Mouse (Mus musculus) forebrain, embryonic 16.5 days (tissue): ENCODE measurements around the gene Chst8. TPM values are rescaled to one million over a fixed set of nuclear protein-coding genes. Genes with fewer than 3 reads are reported as not detected.

Experiments
- ATAC-seq: fragments of 200-750 bp; cut with Nextera tagmentation; 2 replicates; pipeline ENCODE4 v1.8.0; 2017; ENCODE audit warnings: mild to moderate bottlenecking, moderate library complexity
- H3K27ac ChIP-seq: fragments of 300-500 bp; sonication (generic); 2 replicates; pipeline ENCODE4 v1.5.1; 2014; ENCODE audit warnings: low read length, control low read depth
- H3K27me3 ChIP-seq: fragments of 300-500 bp; sonication (generic); replicated peaks from 2 replicates; pipeline ENCODE4 v1.6.1; 2014; ENCODE audit warnings: low read length; ENCODE audit not compliant: control insufficient read depth, insufficient read depth
- H3K36me3 ChIP-seq: fragments of 300-500 bp; sonication (generic); 2 replicates; pipeline ENCODE4 v1.6.1; 2014; ENCODE audit not compliant: control insufficient read depth, insufficient read depth
- H3K4me1 ChIP-seq: fragments of 300-500 bp; sonication (generic); replicated peaks from 2 replicates; pipeline ENCODE4 v1.6.1; 2014; ENCODE audit warnings: low read length; ENCODE audit not compliant: control insufficient read depth, insufficient read depth
- H3K4me2 ChIP-seq: fragments of 300-500 bp; sonication (generic); 2 replicates; pipeline ENCODE4 v1.6.1; 2014; ENCODE audit warnings: mild to moderate bottlenecking, low read length, control low read depth
- H3K4me3 ChIP-seq: fragments of 300-500 bp; sonication (generic); replicated peaks from 2 replicates; pipeline ENCODE4 v1.5.1; 2014; ENCODE audit warnings: mild to moderate bottlenecking, low read length, control low read depth
- H3K9ac ChIP-seq: fragments of 300-500 bp; sonication (generic); replicated peaks from 2 replicates; pipeline ENCODE4 v1.6.1; 2014; ENCODE audit warnings: low read depth, low read length, control low read depth
- H3K9me3 ChIP-seq: fragments of 300-500 bp; sonication (generic); 2 replicates; pipeline ENCODE4 v1.6.1; 2016; ENCODE audit warnings: low read length; ENCODE audit not compliant: control insufficient read depth
- WGBS: fragments of 180-500 bp; shearing (Covaris S2); extraction: QIAGEN DNeasy Blood & Tissue Kit; methylation state at CpG from one replicate; pipeline ENCODE4 v1.1.7; 2014; 5-methylcytosine and 5-hydroxymethylcytosine counted together
- polyA plus RNA-seq: library from polyadenylated mRNA; unstranded; fragments of >200 nt; fragmentation: Nextera tagmentation; extraction: Ambion mirVana; gene quantifications from 2 replicates; pipeline ENCODE4 v1.2.1, GENCODE M21; 2015

Gene Chst8
- polyA plus RNA-seq, 1 experiment from 2014 or later: 12.0 TPM

DNA sequence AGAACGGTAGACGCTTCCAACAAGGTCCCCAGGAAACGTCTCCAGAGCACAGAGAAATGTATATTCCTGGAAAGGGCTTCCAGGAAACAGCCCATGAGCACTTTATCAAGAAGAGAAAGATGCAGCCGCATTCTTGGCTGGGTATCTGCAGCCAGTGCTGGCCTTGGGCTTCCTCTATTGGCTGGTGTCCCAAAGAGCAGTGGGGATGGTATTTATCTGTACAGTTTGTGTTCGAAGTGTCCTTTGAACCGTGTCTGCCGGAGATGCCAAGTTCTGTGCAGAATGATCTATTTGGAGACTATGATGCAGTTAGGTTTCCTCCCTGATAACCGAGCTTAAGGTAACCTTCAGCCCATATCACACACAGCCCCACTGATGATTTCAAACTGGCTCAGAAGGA is 43.0 kb downstream of the Chst8 start:
- Histone ChIP-seq H3K36me3 (no peaks in the 10 kb centered on the region), H3K9me3 (no peaks in the 10 kb centered on the region), H3K4me2 (no peak overlapping the region), H3K4me1 (peaks cover 22% of the 10 kb centered on the region), H3K9ac (no peak overlapping the region), H3K4me3 (no peak overlapping the region), H3K27me3 (no peaks in the 10 kb centered on the region), H3K27ac (no peak overlapping the region)
- no peak for ATAC-seq
- WGBS: 60% methylated on average over 8 of the region's 8 CpGs

DNA sequence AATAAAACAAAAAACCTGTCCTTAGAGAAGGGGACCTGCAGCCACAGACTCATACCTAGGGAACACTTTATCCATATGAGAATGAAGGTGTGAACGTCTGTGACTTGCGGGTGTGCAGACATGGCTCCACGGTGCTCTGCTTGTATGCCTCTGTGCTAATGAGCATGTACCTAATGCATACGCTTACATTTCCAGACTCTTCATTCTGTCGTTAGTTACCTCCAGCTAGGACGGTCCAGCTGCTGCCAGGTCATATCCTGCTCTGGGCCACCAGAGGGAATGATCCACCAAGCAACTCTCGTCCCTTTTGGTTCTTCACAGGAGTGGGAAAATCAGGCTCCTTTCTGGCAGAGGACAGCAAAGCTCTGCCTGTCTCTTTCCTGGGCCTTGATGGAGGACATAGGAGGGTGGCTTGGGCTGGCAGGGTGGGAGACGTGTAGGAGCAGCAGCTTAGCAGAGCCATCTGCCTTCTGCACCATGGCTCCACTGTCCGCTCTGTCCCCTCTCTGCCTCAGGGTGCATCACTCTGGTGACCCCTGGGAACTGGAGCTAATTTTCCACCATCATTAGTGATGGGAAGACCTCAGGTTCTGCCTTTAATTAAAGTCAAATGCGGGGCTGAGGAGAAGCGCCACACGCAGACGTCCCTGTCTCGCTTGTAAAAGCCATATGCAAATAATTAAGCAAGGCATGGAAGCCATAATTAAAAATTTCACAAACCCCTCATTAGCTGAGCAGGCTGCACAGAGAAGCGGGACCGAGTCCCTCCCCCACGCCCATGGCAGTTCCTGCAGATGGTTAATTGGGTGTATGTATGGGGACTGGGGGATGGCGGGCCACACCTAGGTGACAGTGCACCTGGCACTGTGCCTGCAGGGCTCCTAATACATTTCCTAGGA is 48.0 kb downstream of the Chst8 start:
- no peak overlapping the region for H3K4me3 ChIP-seq
- 30% methylated on average over 18 of the region's 18 CpGs for WGBS
- H3K9me3 ChIP-seq: no peaks in the 10 kb centered on the region
- H3K4me2 ChIP-seq: 0 out of 2 replicates have a peak overlapping the region, but pooled peaks have one; percentile 14
- H3K4me1 ChIP-seq: peaks cover 19% of the 10 kb centered on the region
- no peak overlapping the region for H3K9ac ChIP-seq
- peak; percentile 85 for ATAC-seq
- H3K36me3 ChIP-seq: no peaks in the 10 kb centered on the region
- H3K27me3 ChIP-seq: no peaks in the 10 kb centered on the region
- H3K27ac ChIP-seq: no peak overlapping the region

DNA sequence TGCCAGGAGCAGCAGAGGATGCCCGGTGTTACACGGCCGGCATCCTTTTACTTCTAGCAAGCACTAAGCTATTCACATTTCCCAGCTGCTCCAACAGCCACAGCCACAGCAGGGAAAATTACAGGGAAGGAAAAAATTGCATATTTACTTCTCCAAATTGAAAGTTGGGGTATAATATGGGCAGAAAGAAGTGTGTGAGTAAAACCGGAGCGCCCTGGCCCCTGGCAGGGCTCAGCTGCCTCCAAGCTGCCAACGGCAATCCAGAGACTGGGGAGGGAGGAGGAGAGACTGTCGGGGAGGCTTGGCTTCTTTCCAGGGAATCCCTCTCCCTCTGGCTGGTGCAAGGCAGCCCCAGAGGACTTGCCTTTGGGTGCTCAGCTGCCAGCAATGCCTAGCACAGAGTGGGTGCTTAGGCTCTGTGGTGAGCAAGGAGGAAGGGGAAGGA is 53.1 kb downstream of the Chst8 start:
- ATAC-seq: peak; percentile 90
- H3K4me1 ChIP-seq: peaks cover 20% of the 10 kb centered on the region
- H3K9ac ChIP-seq: no peak overlapping the region
- H3K4me3 ChIP-seq: no peak overlapping the region
- no peaks in the 10 kb centered on the region for H3K9me3 ChIP-seq
- no peaks in the 10 kb centered on the region for H3K36me3 ChIP-seq
- H3K27me3 ChIP-seq: no peaks in the 10 kb centered on the region
- H3K27ac ChIP-seq: no peak overlapping the region
- H3K4me2 ChIP-seq: no peak overlapping the region
- 14% methylated on average over 7 of the region's 7 CpGs for WGBS

DNA sequence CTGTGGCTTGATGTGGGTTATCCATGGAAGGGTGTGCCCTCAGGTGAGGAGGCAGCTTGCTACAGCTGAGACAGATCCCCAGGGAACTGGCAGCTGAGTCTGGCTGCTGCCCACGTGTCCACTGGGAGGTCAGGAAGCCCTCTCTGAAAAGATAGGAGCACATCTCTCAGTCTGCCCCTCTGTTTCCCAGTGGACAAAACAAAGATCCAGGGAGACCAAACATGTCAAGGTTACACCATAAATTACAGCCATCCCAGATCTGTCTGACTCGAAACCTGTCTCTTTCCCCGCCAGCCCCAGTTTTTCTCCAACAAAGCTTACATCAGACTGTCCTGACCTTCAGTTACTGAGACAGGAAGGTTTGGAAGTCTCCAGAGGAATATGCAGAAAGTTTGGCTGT is 53.8 kb downstream of the Chst8 start:
- H3K27ac ChIP-seq: no peak overlapping the region
- 72% methylated on average over 3 of the region's 3 CpGs for WGBS
- no peaks in the 10 kb centered on the region for H3K27me3 ChIP-seq
- no peak overlapping the region for H3K4me3 ChIP-seq
- no peak overlapping the region for H3K4me2 ChIP-seq
- H3K36me3 ChIP-seq: no peaks in the 10 kb centered on the region
- no peak overlapping the region for H3K9ac ChIP-seq
- H3K4me1 ChIP-seq: peaks cover 18% of the 10 kb centered on the region
- ATAC-seq: no peak
- H3K9me3 ChIP-seq: no peaks in the 10 kb centered on the region

DNA sequence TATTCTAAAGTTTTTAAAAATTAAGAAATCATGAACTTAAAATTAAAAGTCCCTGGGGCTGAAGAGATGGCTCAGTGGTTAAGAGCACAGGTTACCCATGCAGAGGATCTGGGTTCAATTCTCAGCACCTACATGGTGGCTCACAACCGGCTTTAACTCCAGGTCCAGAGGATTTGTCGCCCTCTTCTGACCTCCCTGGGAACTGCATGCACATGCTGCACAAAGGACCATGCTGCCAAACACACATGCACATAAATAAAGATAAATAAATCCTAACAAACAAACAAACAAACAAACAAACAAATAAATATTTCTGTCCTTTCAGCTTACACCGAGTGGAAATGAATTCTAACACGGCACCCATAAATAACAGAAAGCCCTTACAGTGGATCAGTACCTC is 55.0 kb downstream of the Chst8 start:
- Histone ChIP-seq H3K27me3 (no peaks in the 10 kb centered on the region), H3K27ac (no peak overlapping the region), H3K36me3 (no peaks in the 10 kb centered on the region), H3K4me1 (peaks cover 25% of the 10 kb centered on the region), H3K9me3 (no peaks in the 10 kb centered on the region), H3K4me2 (no peak overlapping the region), H3K9ac (no peak overlapping the region), H3K4me3 (no peak overlapping the region)
- no peak for ATAC-seq
- WGBS: 81% methylated on average over 4 of the region's 4 CpGs

DNA sequence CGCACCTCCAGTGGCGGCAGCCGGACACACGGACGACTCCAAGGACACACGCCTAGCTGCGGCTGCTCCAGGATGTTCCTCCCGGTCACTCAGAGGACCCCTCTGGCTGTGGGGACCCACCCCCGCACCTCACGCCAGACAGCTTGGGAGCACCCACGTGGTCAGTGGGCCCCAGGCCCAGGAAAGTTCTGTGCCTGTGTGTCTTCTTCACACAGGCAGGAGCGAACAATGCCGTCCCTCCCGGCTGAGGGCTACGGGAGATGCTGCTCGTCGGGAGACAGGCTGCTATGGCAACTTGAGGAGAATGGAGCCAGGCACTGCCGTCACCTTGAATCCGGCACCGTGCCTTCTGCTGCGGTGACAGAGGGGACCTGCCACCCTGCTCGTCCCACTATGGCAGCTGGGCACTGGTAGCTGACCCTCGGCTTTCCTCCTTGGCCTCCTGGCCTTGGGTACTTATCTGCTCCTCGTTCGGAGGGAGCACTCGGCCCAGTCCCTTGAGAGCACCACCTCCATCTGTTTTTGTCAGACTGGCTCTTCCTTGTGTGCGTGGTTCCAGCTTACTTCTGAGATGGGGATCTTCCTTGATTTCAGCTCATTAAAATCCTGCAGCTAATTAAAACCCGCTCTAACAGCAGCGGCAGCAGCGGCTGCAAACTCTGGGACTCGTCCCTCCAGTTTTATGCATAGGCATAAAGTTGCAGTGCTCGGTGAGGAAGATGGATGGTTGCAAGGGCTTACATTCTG is 59.2 kb downstream of the Chst8 start:
- Histone ChIP-seq H3K4me1 (peaks cover 11% of the 10 kb centered on the region), H3K36me3 (no peaks in the 10 kb centered on the region), H3K9me3 (no peaks in the 10 kb centered on the region), H3K4me3 (no peak overlapping the region), H3K27ac (no peak overlapping the region), H3K27me3 (no peaks in the 10 kb centered on the region), H3K4me2 (peak overlapping the region; percentile 6; the same call in 1 of the 2 replicates), H3K9ac (no peak overlapping the region)
- ATAC-seq: peak; percentile 56; the same call in 1 of the 2 replicates
- WGBS: 47% methylated on average over 32 of the region's 32 CpGs

DNA sequence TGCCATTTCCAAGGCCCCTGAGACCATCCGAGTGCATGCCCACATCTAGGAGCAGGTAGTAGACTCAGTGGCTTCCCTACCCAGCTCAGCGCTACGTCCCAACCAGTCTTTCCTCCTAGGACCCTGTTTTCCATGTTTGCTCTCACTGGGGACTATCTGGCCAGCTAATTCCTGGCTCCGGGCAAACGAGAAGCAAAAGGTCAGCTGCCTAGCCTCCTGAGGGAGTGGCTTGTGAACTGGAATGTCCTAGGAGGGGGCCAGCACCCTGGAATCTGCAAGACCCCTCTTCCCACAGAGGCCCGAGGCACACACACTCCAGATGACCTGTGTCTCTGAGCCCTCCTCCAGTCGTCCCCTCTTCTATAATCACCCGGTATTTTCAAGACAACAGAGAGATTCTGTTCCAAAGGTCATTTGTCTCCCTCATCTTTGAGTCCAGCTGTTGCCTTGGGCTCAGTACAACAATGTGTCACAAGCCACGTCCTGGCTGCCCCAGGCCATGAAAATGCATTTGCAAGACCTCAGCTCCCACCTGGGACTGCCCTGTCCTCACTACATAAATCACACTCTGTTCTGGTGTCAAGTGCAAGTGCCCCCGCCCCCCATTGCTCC is 60.3 kb downstream of the Chst8 start:
- ATAC-seq: no peak
- H3K4me1 ChIP-seq: peaks cover 11% of the 10 kb centered on the region
- no peak overlapping the region for H3K4me3 ChIP-seq
- 54% methylated on average over 10 of the region's 10 CpGs for WGBS
- no peak overlapping the region for H3K4me2 ChIP-seq
- H3K9me3 ChIP-seq: no peaks in the 10 kb centered on the region
- H3K27me3 ChIP-seq: no peaks in the 10 kb centered on the region
- no peak overlapping the region for H3K9ac ChIP-seq
- no peaks in the 10 kb centered on the region for H3K36me3 ChIP-seq
- no peak overlapping the region for H3K27ac ChIP-seq

DNA sequence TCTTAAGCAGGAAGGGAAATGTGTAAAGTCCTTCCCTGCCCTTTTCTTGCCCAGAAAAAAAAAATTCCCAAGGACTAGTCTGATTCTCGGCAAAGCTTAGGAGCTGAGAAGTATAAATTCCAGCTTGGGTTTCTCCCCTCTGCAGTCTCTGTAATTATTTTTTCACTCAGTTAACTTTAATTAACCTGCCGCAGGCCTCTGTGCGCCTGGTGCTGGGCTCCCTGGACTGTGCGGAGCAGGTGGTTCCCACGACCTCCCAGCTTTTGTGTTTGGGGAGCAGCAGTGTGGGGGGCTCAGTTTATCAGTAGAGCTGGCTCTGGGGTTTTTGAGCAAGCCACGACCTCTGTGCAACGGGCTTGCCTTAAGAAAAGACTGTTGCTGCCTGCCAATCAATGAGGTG is 62.2 kb downstream of the Chst8 start:
- Histone ChIP-seq H3K4me3 (no peak overlapping the region), H3K9ac (no peak overlapping the region), H3K27me3 (no peaks in the 10 kb centered on the region), H3K4me2 (no peak overlapping the region), H3K27ac (no peak overlapping the region), H3K36me3 (no peaks in the 10 kb centered on the region), H3K4me1 (peaks cover 11% of the 10 kb centered on the region), H3K9me3 (no peaks in the 10 kb centered on the region)
- ATAC-seq: no peak
- 18% methylated on average over 7 of the region's 7 CpGs for WGBS

DNA sequence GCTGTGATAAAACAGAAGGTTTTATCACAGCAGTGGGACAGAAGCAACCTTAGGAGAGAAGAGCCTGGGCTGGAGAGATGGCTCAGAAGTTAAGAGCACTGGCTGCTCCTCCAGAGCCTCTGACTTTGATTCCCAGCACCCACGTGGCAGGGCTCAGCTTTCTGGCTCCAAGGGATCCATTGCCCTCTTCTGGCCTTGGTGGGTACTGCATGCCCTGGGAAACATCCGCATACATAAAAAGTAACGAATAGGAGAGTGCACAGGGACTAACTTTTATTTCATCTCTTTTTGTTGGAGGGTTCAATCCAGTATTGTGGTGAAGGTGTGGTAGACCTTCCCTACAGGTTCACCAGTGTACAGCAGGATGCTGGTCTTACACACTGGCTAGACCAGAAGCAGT is 62.8 kb downstream of the Chst8 start:
- Histone ChIP-seq H3K9me3 (no peaks in the 10 kb centered on the region), H3K4me3 (no peak overlapping the region), H3K4me2 (no peak overlapping the region), H3K27ac (no peak overlapping the region), H3K36me3 (no peaks in the 10 kb centered on the region), H3K9ac (no peak overlapping the region), H3K27me3 (no peaks in the 10 kb centered on the region), H3K4me1 (peaks cover 11% of the 10 kb centered on the region)
- ATAC-seq: no peak
- WGBS: 46% methylated on average over 3 of the region's 3 CpGs
